Mouse (Mus musculus) kidney, postnatal 0 days (tissue): ENCODE data around the gene Usp54. TPM values are rescaled to one million over a fixed set of nuclear protein-coding genes. Genes with fewer than 3 reads are reported as not detected.
A peak's percentile ranks its signal among the peaks of the same experiment; 100 is the strongest.

Experiments used
- ATAC-seq: fragments of 200-750 bp; cut with Nextera tagmentation; replicated peaks from 2 replicates; pipeline ENCODE4 v1.8.0; 2017; ENCODE audit warnings: low read depth, moderate number of reproducible peaks, moderate TSS enrichment, moderate library complexity; ENCODE audit not compliant: low FRiP score
- DNase-seq: peaks from one replicate; pipeline ENCODE4 v3.0.0-alpha.2; 2016; ENCODE audit warnings: low spot score
- H3K27ac ChIP-seq: fragments of 300-500 bp; sonication (generic); 2 replicates; pipeline ENCODE4 v1.5.1; 2014; ENCODE audit warnings: mild to moderate bottlenecking
- H3K27me3 ChIP-seq: fragments of 300-500 bp; sonication (generic); 2 replicates; pipeline ENCODE4 v1.6.1; 2014; ENCODE audit warnings: low read length, mixed read lengths; ENCODE audit not compliant: insufficient read depth
- H3K36me3 ChIP-seq: fragments of 300-500 bp; sonication (generic); 2 replicates; pipeline ENCODE4 v1.6.1; 2014; ENCODE audit warnings: low read length, mixed read lengths; ENCODE audit not compliant: insufficient read depth
- H3K4me1 ChIP-seq: fragments of 300-500 bp; sonication (generic); replicated peaks from 2 replicates; pipeline ENCODE4 v1.6.1; 2014; ENCODE audit warnings: antibody characterized with exemption, low read length, mixed read lengths; ENCODE audit not compliant: insufficient read depth
- H3K4me2 ChIP-seq: fragments of 300-500 bp; sonication (generic); 2 replicates; pipeline ENCODE4 v1.6.1; 2014; ENCODE audit warnings: mild to moderate bottlenecking, low read length, moderate library complexity, mixed read lengths
- H3K4me3 ChIP-seq: fragments of 300-500 bp; sonication (generic); replicated peaks from 2 replicates; pipeline ENCODE4 v1.5.1; 2014; ENCODE audit warnings: low read depth, low read length
- H3K9ac ChIP-seq: fragments of 300-500 bp; sonication (generic); 2 replicates; pipeline ENCODE4 v1.6.1; 2014; ENCODE audit warnings: low read depth, low read length
- H3K9me3 ChIP-seq: fragments of 300-500 bp; sonication (generic); replicated peaks from 2 replicates; pipeline ENCODE4 v1.6.1; 2016; ENCODE audit warnings: low read length, inconsistent platforms, mixed read lengths
- CTCF ChIP-seq: IDR thresholded peaks from 2 replicates; pipeline ENCODE4 v1.5.1; 2016; ENCODE audit warnings: antibody characterized with exemption, low read depth, mild to moderate bottlenecking, moderate library complexity
- WGBS: fragments of 180-500 bp; shearing (Covaris S2); extraction: QIAGEN DNeasy Blood & Tissue Kit; methylation state at CpG from one replicate; pipeline ENCODE4 v1.1.7; 2014; 5-methylcytosine and 5-hydroxymethylcytosine counted together
- polyA plus RNA-seq: library from polyadenylated mRNA; unstranded; fragments of >200 nt; fragmentation: Nextera tagmentation; extraction: Ambion mirVana; gene quantifications from 2 replicates; pipeline ENCODE4 v1.2.1, GENCODE M21; 2015

The Usp54 gene
- polyA plus RNA-seq, 1 experiment from 2014 or later = 4.8 TPM

- under 1% methylated on average over 43 of the region's 43 CpGs for WGBS
- Histone ChIP-seq H3K36me3 (peaks cover 24% of the 10 kb centered on the region), H3K9me3 (no peaks in the 10 kb centered on the region), H3K4me2 (peak within 1 kb of the TSS; percentile 84), H3K27ac (peak within 1 kb of the TSS; percentile 98), H3K9ac (peak within 1 kb of the TSS; percentile 85), H3K4me1 (0 out of 2 replicates have a peak, but pooled peaks cover 6% of the 10 kb centered on the region), H3K27me3 (no peaks in the 10 kb centered on the region), H3K4me3 (peak within 1 kb of the TSS; percentile 84)
- peak; percentile 95 for ATAC-seq
- DNase-seq = peak; percentile 97
- TF ChIP-seq CTCF = no peak
These were observed 33.4 kb upstream of the Usp54 start, which contains the start of gene Sec24c for GRCm38 (mm10) chr14:20674064-20674833. Gene Sec24c (plus strand): TSS chr14:20674308.

GRCm38 (mm10) chr14:20673735-20674063 is 32.8 kb upstream of the Usp54 start:
- Histone ChIP-seq H3K27me3 (no peaks in the 10 kb centered on the region), H3K9ac (peak overlapping the region; percentile 47; the same call in 1 of the 2 replicates), H3K4me1 (0 out of 2 replicates have a peak, but pooled peaks cover 6% of the 10 kb centered on the region), H3K36me3 (peaks cover 24% of the 10 kb centered on the region), H3K9me3 (no peaks in the 10 kb centered on the region), H3K4me3 (peak overlapping the region; percentile 84), H3K27ac (peak overlapping the region; percentile 98), H3K4me2 (peak overlapping the region; percentile 84)
- DNase-seq (no peak), ATAC-seq (0 out of 2 replicates have a peak, but pooled peaks have one; percentile 34)
- WGBS = 10% methylated on average over 13 of the region's 13 CpGs
- no peak for TF ChIP-seq CTCF

GRCm38 (mm10) chr14:20672990-20673389 is 32.1 kb upstream of the Usp54 start:
- 0 out of 2 replicates have a peak overlapping the region, but pooled peaks have one; percentile 84 for H3K4me2 ChIP-seq
- H3K27me3 ChIP-seq = no peaks in the 10 kb centered on the region
- peak; percentile 70 for TF ChIP-seq CTCF
- DNase-seq (peak; percentile 52), ATAC-seq (no peak)
- 0 out of 2 replicates have a peak, but pooled peaks cover 6% of the 10 kb centered on the region for H3K4me1 ChIP-seq
- WGBS = 94% methylated on average over 2 of the region's 2 CpGs
- peaks cover 20% of the 10 kb centered on the region for H3K36me3 ChIP-seq
- H3K9me3 ChIP-seq = no peaks in the 10 kb centered on the region
- no peak overlapping the region for H3K4me3 ChIP-seq
- 0 out of 2 replicates have a peak overlapping the region, but pooled peaks have one; percentile 36 for H3K27ac ChIP-seq
- H3K9ac ChIP-seq = no peak overlapping the region

GRCm38 (mm10) chr14:20668154-20668810 is 27.4 kb upstream of the Usp54 start, which contains the start of gene Synpo2l:
Gene Synpo2l (minus strand): TSS chr14:20668354.
- H3K27me3 ChIP-seq = no peaks in the 10 kb centered on the region
- WGBS = 75% methylated on average over 8 of the region's 8 CpGs
- no peaks in the 10 kb centered on the region for H3K9me3 ChIP-seq
- no peak within 1 kb of the TSS for H3K9ac ChIP-seq
- H3K36me3 ChIP-seq = no peaks in the 10 kb centered on the region
- 0 out of 2 replicates have a peak, but pooled peaks cover 3% of the 10 kb centered on the region for H3K4me1 ChIP-seq
- no peak within 1 kb of the TSS for H3K4me3 ChIP-seq
- peak within 1 kb of the TSS; percentile 60; the same call in 1 of the 2 replicates for H3K27ac ChIP-seq
- no peak within 1 kb of the TSS for H3K4me2 ChIP-seq
- DNase-seq (no peak), ATAC-seq (no peak; the same call in 1 of the 2 replicates)
- no peak for TF ChIP-seq CTCF

GRCm38 (mm10) chr14:20667469-20667868 is 26.6 kb upstream of the Usp54 start:
- no peaks in the 10 kb centered on the region for H3K27me3 ChIP-seq
- TF ChIP-seq CTCF = no peak
- no peak overlapping the region for H3K27ac ChIP-seq
- no peak overlapping the region for H3K4me2 ChIP-seq
- WGBS = 64% methylated on average over 1 of the region's 1 CpGs
- no peaks in the 10 kb centered on the region for H3K36me3 ChIP-seq
- DNase-seq (no peak), ATAC-seq (no peak)
- H3K4me1 ChIP-seq = 0 out of 2 replicates have a peak, but pooled peaks cover 3% of the 10 kb centered on the region
- H3K4me3 ChIP-seq = no peak overlapping the region
- H3K9ac ChIP-seq = no peak overlapping the region
- no peaks in the 10 kb centered on the region for H3K9me3 ChIP-seq

- Histone ChIP-seq H3K27ac (no peak overlapping the region), H3K9ac (no peak overlapping the region)
- no peak for ATAC-seq
These were observed 23.6 kb upstream of the Usp54 start for GRCm38 (mm10) chr14:20664436-20664835.

More at GRCm38 (mm10) chr14:20664436-20664835, 23.6 kb upstream of the Usp54 start:
- DNase-seq = no peak
- Histone ChIP-seq H3K4me2 (no peak overlapping the region), H3K4me1 (peaks cover 5% of the 10 kb centered on the region; the same call in 1 of the 2 replicates), H3K36me3 (no peaks in the 10 kb centered on the region), H3K27me3 (no peaks in the 10 kb centered on the region), H3K9me3 (no peaks in the 10 kb centered on the region), H3K4me3 (no peak overlapping the region)
- TF ChIP-seq CTCF = no peak
- WGBS = 63% methylated on average over 3 of the region's 3 CpGs
